Mouse (Mus musculus) MEL (cell line): ENCODE results near the gene 4930558C23Rik.

ENCODE experiments used
- CTCF ChIP-seq, 3 experiments: IDR thresholded peaks in 2 of 3; conservative IDR thresholded peaks in 1 of 3; 2 replicates each; pipeline ENCODE4 v1.5.1; 2011 to 2012; ENCODE audit warnings: low read length in 3 of 3, low read depth in 2 of 3, mild to moderate bottlenecking in 2 of 3, improper control_type of control experiment in 1 of 3, inconsistent platforms in 1 of 3, mixed read lengths in 1 of 3, moderate library complexity in 1 of 3; ENCODE audit not compliant: control insufficient read depth in 1 of 3, insufficient read depth in 1 of 3, poor library complexity in 1 of 3, severe bottlenecking in 1 of 3
- EP300 ChIP-seq, 2 experiments: IDR thresholded peaks; 2 replicates each; pipeline ENCODE4 v1.6.1; 2011; ENCODE audit warnings: improper control_type of control experiment in 2 of 2, low read length in 2 of 2, low read depth in 1 of 2, mild to moderate bottlenecking in 1 of 2
- GABPA ChIP-seq: IDR thresholded peaks from 2 replicates; pipeline ENCODE4 v1.6.1; 2012; ENCODE audit warnings: low read depth, mild to moderate bottlenecking, inconsistent platforms, low read length, improper control_type of control experiment, moderate library complexity
- GATA1 ChIP-seq: IDR thresholded peaks from 2 replicates; pipeline ENCODE4 v1.6.1; 2011; ENCODE audit warnings: low read depth, low read length, improper control_type of control experiment
- MAFK ChIP-seq: IDR thresholded peaks from 2 replicates; pipeline ENCODE4 v1.6.1; 2011; ENCODE audit warnings: low read depth, mild to moderate bottlenecking, low read length, improper control_type of control experiment, borderline replicate concordance
- MAX ChIP-seq: IDR thresholded peaks from 2 replicates; pipeline ENCODE4 v1.6.1; 2011; ENCODE audit warnings: low read length, improper control_type of control experiment
- POLR2A ChIP-seq, 2 experiments: IDR thresholded peaks; 2 replicates each; pipeline ENCODE4 v1.6.1; 2011 to 2012; ENCODE audit warnings: low read length in 2 of 2, mild to moderate bottlenecking in 2 of 2, control low read depth in 1 of 2, improper control_type of control experiment in 1 of 2, low read depth in 1 of 2, moderate library complexity in 1 of 2; ENCODE audit not compliant: control insufficient read depth in 1 of 2, insufficient read depth in 1 of 2, poor library complexity in 1 of 2
- POLR2AphosphoS5 ChIP-seq: IDR thresholded peaks from 2 replicates; pipeline ENCODE4 v1.6.1; 2012; ENCODE audit warnings: low read depth, borderline replicate concordance, mild to moderate bottlenecking, inconsistent platforms, low read length, moderate library complexity, mixed read lengths
- RCOR1 ChIP-seq: IDR thresholded peaks from 2 replicates; pipeline ENCODE4 v1.6.1; 2012; ENCODE audit warnings: low read depth, mild to moderate bottlenecking, inconsistent platforms, low read length, improper control_type of control experiment
- TCF12 ChIP-seq: IDR thresholded peaks from 2 replicates; pipeline ENCODE4 v1.6.1; 2014; ENCODE audit warnings: low read depth, mild to moderate bottlenecking, inconsistent platforms, low read length, improper control_type of control experiment, moderate library complexity
- USF1 ChIP-seq: IDR thresholded peaks from 2 replicates; pipeline ENCODE4 v1.6.1; 2014; ENCODE audit warnings: low read depth, mild to moderate bottlenecking, inconsistent platforms, low read length, improper control_type of control experiment, moderate library complexity
- USF2 ChIP-seq, 2 experiments: IDR thresholded peaks; 2 replicates each; pipeline ENCODE4 v1.6.1; 2011 to 2012; ENCODE audit warnings: improper control_type of control experiment in 2 of 2, low read length in 2 of 2, borderline replicate concordance in 1 of 2, inconsistent platforms in 1 of 2, low read depth in 1 of 2, mild to moderate bottlenecking in 1 of 2; ENCODE audit not compliant: insufficient read depth in 1 of 2
- ZMIZ1 ChIP-seq: IDR thresholded peaks from 2 replicates; pipeline ENCODE4 v1.6.1; 2012; ENCODE audit warnings: low read depth, mild to moderate bottlenecking, inconsistent platforms, low read length, improper control_type of control experiment, moderate library complexity

- TF ChIP-seq MAX (no peak), CTCF (IDR thresholded peaks at IDR 0.05 in 2 of 3, conservative IDR thresholded peaks at IDR 0.05 in 1 of 3; ENCODE audit: control insufficient read depth in 1 of 3, insufficient read depth in 1 of 3, low read depth in 2 of 3, low read length in 3 of 3, poor library complexity in 1 of 3, severe bottlenecking in 1 of 3) (no peak), GATA1 (no peak), EP300 (IDR thresholded peaks at IDR 0.05; ENCODE audit: low read depth in 1 of 2, low read length in 2 of 2) (no peak), POLR2A (IDR thresholded peaks at IDR 0.05; ENCODE audit: control insufficient read depth in 1 of 2, insufficient read depth in 1 of 2, low read depth in 1 of 2, low read length in 2 of 2, poor library complexity in 1 of 2) (no peak), POLR2AphosphoS5 (no peak), ZMIZ1 (no peak), TCF12 (no peak), MAFK (no peak), RCOR1 (no peak), USF1 (no peak), GABPA (no peak), USF2 (IDR thresholded peaks at IDR 0.05; ENCODE audit: borderline replicate concordance in 1 of 2, insufficient read depth in 1 of 2, low read depth in 1 of 2, low read length in 2 of 2) (no peak)
Measured at GRCm38 (mm10) chr3:95346454-95346853, 56.2 kb downstream of the 4930558C23Rik start.
